Mouse (Mus musculus) heart, embryonic 14.5 days (tissue): ENCODE data around the gene 2900011O08Rik. TPM values are rescaled to one million over a fixed set of nuclear protein-coding genes. Genes with fewer than 3 reads are reported as not detected.

ENCODE experiments used
- ATAC-seq: fragments of 200-750 bp; cut with Nextera tagmentation; 2 replicates; pipeline ENCODE4 v1.8.0; 2017; ENCODE audit warnings: low read depth, moderate TSS enrichment; ENCODE audit not compliant: insufficient number of reproducible peaks, insufficient read depth, low FRiP score
- H3K27ac ChIP-seq, 2 experiments: fragments of 200-500 bp in 1 of 2; fragments of 300-500 bp in 1 of 2; sonication (generic) in 1 of 2; replicated peaks in 1 of 2; 2 replicates each; pipeline ENCODE4 v1.5.1; 2012 to 2014; ENCODE audit warnings: low read depth in 2 of 2, low read length in 2 of 2, control low read depth in 1 of 2, mild to moderate bottlenecking in 1 of 2, mixed read lengths in 1 of 2; ENCODE audit not compliant: control insufficient read depth in 1 of 2, insufficient read depth in 1 of 2
- H3K27me3 ChIP-seq: fragments of 300-500 bp; sonication (generic); 2 replicates; pipeline ENCODE4 v1.6.1; 2014; ENCODE audit warnings: mild to moderate bottlenecking, low read length, control low read depth; ENCODE audit not compliant: control insufficient read depth, insufficient read depth
- H3K36me3 ChIP-seq: fragments of 300-500 bp; sonication (generic); 2 replicates; pipeline ENCODE4 v1.6.1; 2014; ENCODE audit warnings: mild to moderate bottlenecking, control low read depth, low read length, mixed read lengths; ENCODE audit not compliant: control insufficient read depth, insufficient read depth
- H3K4me1 ChIP-seq, 2 experiments: fragments of 200-500 bp in 1 of 2; fragments of 300-500 bp in 1 of 2; sonication (generic) in 1 of 2; 2 replicates each; pipeline ENCODE4 v1.6.1; 2012 to 2014; ENCODE audit warnings: low read length in 2 of 2, control low read depth in 1 of 2, mixed read lengths in 1 of 2; ENCODE audit not compliant: control insufficient read depth in 2 of 2, insufficient read depth in 2 of 2
- H3K4me2 ChIP-seq: fragments of 300-500 bp; sonication (generic); 2 replicates; pipeline ENCODE4 v1.6.1; 2014; ENCODE audit warnings: mild to moderate bottlenecking, low read length
- H3K4me3 ChIP-seq, 2 experiments: fragments of 200-500 bp in 1 of 2; fragments of 300-500 bp in 1 of 2; sonication (generic) in 1 of 2; 2 replicates each; pipeline ENCODE4 v1.5.1; 2012 to 2014; ENCODE audit warnings: low read length in 2 of 2, mild to moderate bottlenecking in 2 of 2, control low read depth in 1 of 2, low read depth in 1 of 2, moderate library complexity in 1 of 2; ENCODE audit not compliant: control insufficient read depth in 1 of 2, insufficient read depth in 1 of 2
- H3K9ac ChIP-seq: fragments of 300-500 bp; sonication (generic); 2 replicates; pipeline ENCODE4 v1.6.1; 2014; ENCODE audit warnings: mild to moderate bottlenecking, low read length
- H3K9me3 ChIP-seq: fragments of 300-500 bp; sonication (generic); 2 replicates; pipeline ENCODE4 v1.6.1; 2016; ENCODE audit warnings: low read length, control low read depth; ENCODE audit not compliant: control insufficient read depth
- WGBS: fragments of 180-500 bp; shearing (Covaris S2); extraction: QIAGEN DNeasy Blood & Tissue Kit; methylation state at CpG from one replicate; pipeline ENCODE4 v1.1.7; 2014; 5-methylcytosine and 5-hydroxymethylcytosine counted together
- microRNA-seq: library from miRNA; unstranded; fragments of <30 nt; microRNA quantifications from one replicate; pipeline ENCODE4, GENCODE M21; 2016
- polyA plus RNA-seq: library from polyadenylated mRNA; unstranded; fragments of >200 nt; fragmentation: Nextera tagmentation; extraction: Ambion mirVana; gene quantifications from 2 replicates; pipeline ENCODE4 v1.2.1, GENCODE M21; 2014

The 2900011O08Rik gene
- polyA plus RNA-seq, 1 experiment from 2014 or later, result 0.88 TPM

DNA sequence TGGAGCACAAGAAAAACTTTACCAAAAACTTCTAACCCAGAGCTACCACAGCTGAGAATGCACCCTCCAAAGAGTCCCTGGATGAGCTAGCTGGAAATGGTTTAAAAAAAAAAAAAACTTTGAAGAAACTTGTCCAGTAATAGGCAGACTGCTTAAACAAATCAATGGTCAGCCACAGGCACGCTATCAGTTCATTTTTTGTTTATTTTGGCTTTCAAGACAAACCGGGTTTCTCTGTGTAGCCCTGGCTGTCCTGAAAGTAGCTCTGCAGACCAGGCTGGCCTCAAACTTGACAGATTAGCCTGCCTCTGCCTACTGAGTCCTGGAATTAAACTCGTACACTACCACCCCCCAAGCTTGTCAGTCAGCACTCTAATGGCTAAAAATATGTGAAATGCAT, 156.9 kb downstream of the 2900011O08Rik start:
- H3K4me2 ChIP-seq, result no peak overlapping the region
- no peaks in the 10 kb centered on the region for H3K4me1 ChIP-seq
- WGBS, result 67% methylated on average over 3 of the region's 3 CpGs
- no peak overlapping the region for H3K27ac ChIP-seq
- H3K9me3 ChIP-seq, result no peaks in the 10 kb centered on the region
- no peak for ATAC-seq
- H3K4me3 ChIP-seq, result no peak overlapping the region
- H3K36me3 ChIP-seq, result peaks cover 91% of the 10 kb centered on the region
- no peaks in the 10 kb centered on the region for H3K27me3 ChIP-seq
- no peak overlapping the region for H3K9ac ChIP-seq

DNA sequence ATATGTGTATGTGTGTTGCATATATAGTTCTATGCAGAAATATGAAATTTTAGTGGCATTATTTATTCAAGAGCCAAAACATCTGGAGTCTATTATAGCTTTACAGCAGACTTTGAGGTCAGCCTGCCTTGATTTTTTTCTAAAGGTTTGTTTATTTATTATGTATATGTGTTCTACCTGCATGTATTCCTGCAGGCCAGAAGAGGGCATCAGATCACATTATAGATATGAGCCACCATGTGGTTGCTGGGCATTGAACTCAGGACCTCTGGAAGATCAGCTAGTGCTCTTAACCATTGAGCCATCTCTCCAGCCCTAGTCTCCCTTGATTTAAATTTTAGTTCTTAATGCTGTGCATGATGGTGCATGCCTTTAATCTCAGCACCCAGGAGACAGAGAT, 161.3 kb downstream of the 2900011O08Rik start:
- Histone ChIP-seq H3K27me3 (no peaks in the 10 kb centered on the region), H3K9me3 (no peaks in the 10 kb centered on the region), H3K27ac (no peak overlapping the region), H3K9ac (no peak overlapping the region), H3K4me3 (no peak overlapping the region), H3K36me3 (peaks cover 92% of the 10 kb centered on the region), H3K4me2 (no peak overlapping the region), H3K4me1 (no peaks in the 10 kb centered on the region)
- no peak for ATAC-seq

Small RNA genes lying within 50 kb of the gene (microRNA-seq; reads per million reads assigned to microRNA genes)
- gene Gm27671, result not detected

Other genes with a start within 250 kb of the 2900011O08Rik start
- gene Rrn3, start 205.9 kb upstream of the 2900011O08Rik start, polyA plus RNA-seq, result 49.8 and 54.5 TPM in 2 replicates
- gene Ntan1, start 167.8 kb upstream of the 2900011O08Rik start, polyA plus RNA-seq, result 158 and 162 TPM in 2 replicates
- gene Pdxdc1, start 83.5 kb upstream of the 2900011O08Rik start, polyA plus RNA-seq, result 72.6 and 73.0 TPM in 2 replicates
- 2.5 and 2.9 TPM in 2 replicates for gene Mpv17l, start 83.4 kb upstream of the 2900011O08Rik start, polyA plus RNA-seq
- gene Ifitm7, start 284 bp downstream of the 2900011O08Rik start, polyA plus RNA-seq, result not detected in 2 replicates
- 72.6 and 74.6 TPM in 2 replicates for gene Nde1, start 176.7 kb downstream of the 2900011O08Rik start, polyA plus RNA-seq
- gene Marf1, start 176.7 kb downstream of the 2900011O08Rik start, polyA plus RNA-seq, result 10.3 and 12.2 TPM in 2 replicates